Mouse (Mus musculus): ENCODE results near the gene Mcpt4. TPM values are rescaled to one million over a fixed set of nuclear protein-coding genes. Genes with fewer than 3 reads are reported as not detected.
"Not testable (repeated sequence)": the region's sequence is repeated elsewhere in the genome, so short reads cannot be mapped to it uniquely, and the experiment has no call there.

Mcpt4 gene
- polyA plus RNA-seq, 1 experiment from 2014 or later: 1.1 TPM

GRCm38 (mm10) chr14:56055408-56055807 is 6.7 kb downstream of the Mcpt4 start:
- Histone ChIP-seq H3K4me2 (no peak overlapping the region), H3K9me3 (no peaks in the 10 kb centered on the region; the same call in 1 of the 2 replicates), H3K9ac (no peak overlapping the region), H3K4me3 (no peak overlapping the region), H3K27me3 (no peaks in the 10 kb centered on the region), H3K4me1 (no peaks in the 10 kb centered on the region), H3K36me3 (no peaks in the 10 kb centered on the region), H3K27ac (no peak overlapping the region)
- ATAC-seq (ENCODE audit: insufficient number of reproducible peaks, insufficient read depth, low FRiP score, low TSS enrichment, low read depth): no peak
- 91% methylated on average over 3 of the region's 3 CpGs for WGBS

- H3K4me1 ChIP-seq; H3K27ac ChIP-seq; H3K27me3 ChIP-seq; H3K9me3 ChIP-seq; H3K4me3 ChIP-seq; H3K4me2 ChIP-seq; H3K36me3 ChIP-seq; H3K9ac ChIP-seq; ATAC-seq (ENCODE audit: insufficient number of reproducible peaks, insufficient read depth, low FRiP score, low TSS enrichment, low read depth): not testable (repeated sequence)
- WGBS: 67% methylated on average over 1 of the region's 1 CpGs
Measured at GRCm38 (mm10) chr14:56041792-56042191, 20.3 kb downstream of the Mcpt4 start, which contains the start of gene Mcpt2. Gene Mcpt2 (plus strand): TSS chr14:56042041.

- H3K9me3 ChIP-seq: no peaks in the 10 kb centered on the region
- H3K4me1 ChIP-seq: no peaks in the 10 kb centered on the region
- H3K9ac ChIP-seq: no peak overlapping the region
- ATAC-seq (ENCODE audit: insufficient number of reproducible peaks, insufficient read depth, low FRiP score, low TSS enrichment, low read depth): no peak
- no peak overlapping the region for H3K27ac ChIP-seq
- no peak overlapping the region for H3K4me3 ChIP-seq
- H3K36me3 ChIP-seq: no peaks in the 10 kb centered on the region
- H3K27me3 ChIP-seq: no peaks in the 10 kb centered on the region
- no peak overlapping the region for H3K4me2 ChIP-seq
- 84% methylated on average over 2 of the region's 2 CpGs for WGBS
Measured at GRCm38 (mm10) chr14:56034433-56034832, 27.7 kb downstream of the Mcpt4 start.

DNA sequence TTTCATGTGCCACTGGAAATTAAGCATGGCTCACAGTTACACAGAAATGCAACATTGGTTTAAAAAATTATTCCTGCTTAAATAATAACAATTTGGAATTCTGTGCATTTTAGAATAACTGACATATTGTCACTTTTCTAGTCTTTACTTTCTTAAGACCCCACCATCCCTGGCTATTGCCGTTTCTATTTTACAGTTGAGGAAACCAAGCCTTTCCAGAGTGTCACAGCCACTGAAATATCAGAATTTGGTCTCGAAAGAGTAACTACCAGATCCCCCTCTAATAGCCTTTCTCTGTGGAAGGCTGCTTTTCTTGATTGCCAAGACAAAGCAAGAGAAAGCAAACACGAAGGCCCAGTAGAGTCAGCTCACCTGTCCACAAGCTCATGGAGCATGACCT is 31.7 kb downstream of the Mcpt4 start, which contains the start of gene Mcpt9:
Mcpt9 (minus strand) TSS at position 101 of the 400 bp plus-strand sequence.
- not testable (repeated sequence) for H3K9ac ChIP-seq; H3K27ac ChIP-seq; ATAC-seq (ENCODE audit: insufficient number of reproducible peaks, insufficient read depth, low FRiP score, low TSS enrichment, low read depth); H3K4me2 ChIP-seq; H3K9me3 ChIP-seq; H3K4me3 ChIP-seq; H3K4me1 ChIP-seq; H3K27me3 ChIP-seq; H3K36me3 ChIP-seq
- WGBS: 81% methylated on average over 3 of the region's 3 CpGs

GRCm38 (mm10) chr14:56021305-56021704 is 40.8 kb downstream of the Mcpt4 start:
- not testable (repeated sequence) for ATAC-seq (ENCODE audit: insufficient number of reproducible peaks, insufficient read depth, low FRiP score, low TSS enrichment, low read depth); H3K9me3 ChIP-seq; H3K36me3 ChIP-seq; H3K9ac ChIP-seq; H3K4me2 ChIP-seq; H3K4me1 ChIP-seq; H3K27me3 ChIP-seq; H3K4me3 ChIP-seq; H3K27ac ChIP-seq
- WGBS: 84% methylated on average over 4 of the region's 4 CpGs

DNA sequence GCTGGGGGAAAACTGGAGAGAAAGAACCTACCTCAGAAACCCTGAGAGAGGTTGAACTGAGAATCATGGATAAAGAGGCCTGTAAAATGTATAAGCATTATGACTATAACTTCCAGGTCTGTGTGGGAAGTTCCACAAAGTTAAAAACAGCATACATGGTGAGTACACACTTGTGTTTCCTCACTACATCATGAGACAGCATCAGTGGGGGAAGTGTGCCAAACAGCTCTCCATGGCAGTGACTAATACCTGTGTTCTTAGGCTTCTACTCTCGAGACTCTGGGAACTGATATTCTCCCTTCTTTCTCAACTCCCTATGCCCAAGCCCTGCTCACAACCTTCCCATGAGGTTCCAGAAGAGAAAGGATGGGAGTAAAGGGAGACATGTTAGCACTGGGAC is 42.7 kb downstream of the Mcpt4 start:
- no peak overlapping the region for H3K4me2 ChIP-seq
- H3K9me3 ChIP-seq: no peaks in the 10 kb centered on the region
- H3K27ac ChIP-seq: no peak overlapping the region
- H3K27me3 ChIP-seq: no peaks in the 10 kb centered on the region
- no peaks in the 10 kb centered on the region for H3K4me1 ChIP-seq
- H3K4me3 ChIP-seq: no peak overlapping the region
- 59% methylated on average over 1 of the region's 1 CpGs for WGBS
- H3K36me3 ChIP-seq: no peaks in the 10 kb centered on the region
- no peak overlapping the region for H3K9ac ChIP-seq
- ATAC-seq (ENCODE audit: insufficient number of reproducible peaks, insufficient read depth, low FRiP score, low TSS enrichment, low read depth): no peak

DNA sequence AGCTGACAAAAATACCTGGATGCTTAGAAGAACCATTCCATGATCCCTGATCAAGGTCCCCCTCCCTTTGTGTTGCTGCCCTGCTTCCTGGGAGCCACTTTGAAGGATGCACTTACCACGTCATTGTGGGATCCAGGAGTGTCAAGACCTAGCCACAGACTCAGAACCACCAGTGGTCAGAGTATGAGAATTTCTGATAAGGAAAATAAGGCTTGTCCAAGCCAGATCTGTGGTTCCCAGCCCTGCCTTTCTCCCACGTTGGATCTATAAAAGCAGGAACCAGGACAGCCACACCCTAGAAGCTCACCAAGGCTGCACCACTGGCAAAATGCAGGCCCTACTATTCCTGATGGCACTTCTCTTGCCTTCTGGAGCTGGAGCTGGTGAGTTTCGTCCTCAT is 44.4 kb downstream of the Mcpt4 start, which contains the start of gene Mcpt1:
Mcpt1 (plus strand) TSS at position 301 of the 400 bp plus-strand sequence.
- H3K4me1 ChIP-seq; H3K9ac ChIP-seq; H3K4me3 ChIP-seq; H3K36me3 ChIP-seq; H3K4me2 ChIP-seq; H3K27ac ChIP-seq; H3K9me3 ChIP-seq; ATAC-seq (ENCODE audit: insufficient number of reproducible peaks, insufficient read depth, low FRiP score, low TSS enrichment, low read depth); H3K27me3 ChIP-seq: not testable (repeated sequence)
- WGBS: 79% methylated on average over 3 of the region's 3 CpGs

DNA sequence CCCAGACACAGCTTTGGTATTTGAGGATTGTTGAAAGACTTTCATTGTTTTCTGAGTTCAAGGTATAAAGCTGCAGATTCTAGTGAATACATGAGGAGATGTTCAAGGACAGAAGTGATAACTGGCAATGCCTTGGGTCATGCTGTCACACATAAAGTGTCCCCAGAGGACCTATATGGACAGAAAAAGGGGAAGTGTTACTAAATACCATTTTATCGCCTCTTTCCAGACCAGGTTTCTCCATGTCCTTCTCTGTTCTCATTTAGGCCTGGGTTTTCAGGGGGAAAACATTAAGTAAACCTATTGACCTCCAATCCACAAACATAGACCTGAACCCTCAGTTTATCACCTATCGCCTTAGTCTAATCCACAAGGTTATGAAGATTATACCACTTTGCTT is 48.2 kb downstream of the Mcpt4 start:
- H3K4me2 ChIP-seq: no peak overlapping the region
- H3K4me3 ChIP-seq: no peak overlapping the region
- no peak overlapping the region for H3K9ac ChIP-seq
- H3K9me3 ChIP-seq: no peaks in the 10 kb centered on the region
- H3K27ac ChIP-seq: no peak overlapping the region
- no peaks in the 10 kb centered on the region for H3K36me3 ChIP-seq
- H3K27me3 ChIP-seq: no peaks in the 10 kb centered on the region
- no peaks in the 10 kb centered on the region for H3K4me1 ChIP-seq
- 88% methylated on average over 2 of the region's 2 CpGs for WGBS
- no peak for ATAC-seq (ENCODE audit: insufficient number of reproducible peaks, insufficient read depth, low FRiP score, low TSS enrichment, low read depth)

DNA sequence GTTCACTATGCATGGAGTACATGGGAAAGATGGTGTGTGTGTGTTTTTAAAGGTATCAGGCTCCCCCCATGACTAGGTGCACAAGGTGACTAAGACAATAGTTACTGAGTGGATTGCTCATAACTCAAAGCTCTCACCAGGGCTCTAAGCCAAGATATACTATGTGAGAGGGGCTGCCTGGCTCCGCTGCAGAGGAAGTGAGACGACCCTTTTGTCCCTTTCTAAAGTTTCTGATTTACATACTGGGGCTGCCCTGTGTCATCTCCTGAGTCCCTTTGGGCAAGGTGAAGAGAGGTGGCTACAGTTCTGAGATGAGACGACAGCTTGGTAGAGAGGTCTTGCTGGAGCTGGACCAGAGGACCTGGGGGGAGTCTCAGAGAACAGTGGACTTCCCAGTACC is 49.0 kb downstream of the Mcpt4 start:
- no peaks in the 10 kb centered on the region for H3K36me3 ChIP-seq
- H3K4me1 ChIP-seq: no peaks in the 10 kb centered on the region
- H3K9me3 ChIP-seq: 0 out of 2 replicates have a peak, but pooled peaks cover under 1% of the 10 kb centered on the region
- H3K27ac ChIP-seq: no peak overlapping the region
- H3K4me2 ChIP-seq: no peak overlapping the region
- H3K4me3 ChIP-seq: no peak overlapping the region
- WGBS: 69% methylated on average over 3 of the region's 3 CpGs
- no peaks in the 10 kb centered on the region for H3K27me3 ChIP-seq
- no peak for ATAC-seq (ENCODE audit: insufficient number of reproducible peaks, insufficient read depth, low FRiP score, low TSS enrichment, low read depth)
- no peak overlapping the region for H3K9ac ChIP-seq

Small RNAs within 50 kb of the gene (microRNA-seq; reads per million reads assigned to microRNA genes)
- not detected for gene Mir6949

Other genes starting within 250 kb of the Mcpt4 start
- 156 and 160 TPM in 2 replicates for gene Nfatc4, start 239.2 kb downstream of the Mcpt4 start, polyA plus RNA-seq (2015; fragmentation: Nextera tagmentation; extraction: Ambion mirVana)
- gene Nynrin, start 208.3 kb downstream of the Mcpt4 start, polyA plus RNA-seq (2015; fragmentation: Nextera tagmentation; extraction: Ambion mirVana): 27.8 and 28.1 TPM in 2 replicates
- gene Cbln3, start 177.9 kb downstream of the Mcpt4 start, polyA plus RNA-seq (2015; fragmentation: Nextera tagmentation; extraction: Ambion mirVana): 0.28 and 0.30 TPM in 2 replicates
- 21.0 and 22.0 TPM in 2 replicates for gene Khnyn, start 177.4 kb downstream of the Mcpt4 start, polyA plus RNA-seq (2015; fragmentation: Nextera tagmentation; extraction: Ambion mirVana)
- gene Sdr39u1, start 162.0 kb downstream of the Mcpt4 start, polyA plus RNA-seq (2015; fragmentation: Nextera tagmentation; extraction: Ambion mirVana): 79.8 and 85.5 TPM in 2 replicates
- gene Cma1, start 117.6 kb downstream of the Mcpt4 start, polyA plus RNA-seq (2015; fragmentation: Nextera tagmentation; extraction: Ambion mirVana): 12.4 and 28.3 TPM in 2 replicates
- gene Cma2, start 111.3 kb downstream of the Mcpt4 start, polyA plus RNA-seq (2015; fragmentation: Nextera tagmentation; extraction: Ambion mirVana): 0.29 TPM in 1 of 2 replicates, not detected in the other
- gene Mcpt1, start 44.3 kb downstream of the Mcpt4 start, polyA plus RNA-seq (2015; fragmentation: Nextera tagmentation; extraction: Ambion mirVana): not detected in 2 replicates
- not detected in 2 replicates for gene Mcpt9, start 31.8 kb downstream of the Mcpt4 start, polyA plus RNA-seq (2015; fragmentation: Nextera tagmentation; extraction: Ambion mirVana)
- 0.39 and 0.41 TPM in 2 replicates for gene Mcpt2, start 20.3 kb downstream of the Mcpt4 start, polyA plus RNA-seq (2015; fragmentation: Nextera tagmentation; extraction: Ambion mirVana)
- gene Mcpt8, start 23.0 kb upstream of the Mcpt4 start, polyA plus RNA-seq (2015; fragmentation: Nextera tagmentation; extraction: Ambion mirVana): 0.44 and 0.48 TPM in 2 replicates
- gene Ctsg, start 40.3 kb upstream of the Mcpt4 start, polyA plus RNA-seq (2015; fragmentation: Nextera tagmentation; extraction: Ambion mirVana): 0.36 TPM in 1 of 2 replicates, not detected in the other
- gene Gzme, start 58.3 kb upstream of the Mcpt4 start, polyA plus RNA-seq (2015; fragmentation: Nextera tagmentation; extraction: Ambion mirVana): not detected in 2 replicates
- gene Gzmd, start 70.3 kb upstream of the Mcpt4 start, polyA plus RNA-seq (2015; fragmentation: Nextera tagmentation; extraction: Ambion mirVana): not detected in 2 replicates
- gene Gzmg, start 97.3 kb upstream of the Mcpt4 start, polyA plus RNA-seq (2015; fragmentation: Nextera tagmentation; extraction: Ambion mirVana): not detected in 2 replicates
- not detected in 2 replicates for gene Gzmn, start 112.3 kb upstream of the Mcpt4 start, polyA plus RNA-seq (2015; fragmentation: Nextera tagmentation; extraction: Ambion mirVana)
- not detected in 2 replicates for gene Gzmf, start 149.1 kb upstream of the Mcpt4 start, polyA plus RNA-seq (2015; fragmentation: Nextera tagmentation; extraction: Ambion mirVana)
- gene Gzmc, start 172.3 kb upstream of the Mcpt4 start, polyA plus RNA-seq (2015; fragmentation: Nextera tagmentation; extraction: Ambion mirVana): 0.32 TPM in 1 of 2 replicates, not detected in the other
- gene Gzmb, start 199.9 kb upstream of the Mcpt4 start, polyA plus RNA-seq (2015; fragmentation: Nextera tagmentation; extraction: Ambion mirVana): 0.54 and 0.90 TPM in 2 replicates